Mouse (Mus musculus) olfactory bulb, adult 2 months (tissue): ENCODE data around the gene Galnt9. TPM values are rescaled to one million over a fixed set of nuclear protein-coding genes. Genes with fewer than 3 reads are reported as not detected.

ENCODE experiments used
- H3K27ac ChIP-seq: fragments of 200-500 bp; 2 replicates; pipeline ENCODE4 v1.5.1; 2012; ENCODE audit warnings: low read depth, low read length; ENCODE audit not compliant: insufficient read depth
- H3K4me1 ChIP-seq: fragments of 200-500 bp; 2 replicates; pipeline ENCODE4 v1.6.1; 2012; ENCODE audit warnings: low read length; ENCODE audit not compliant: control insufficient read depth, insufficient read depth
- H3K4me3 ChIP-seq: fragments of 200-500 bp; 2 replicates; pipeline ENCODE4 v1.5.1; 2012; ENCODE audit warnings: mild to moderate bottlenecking, low read depth, low read length, moderate library complexity; ENCODE audit not compliant: insufficient read depth
- CTCF ChIP-seq: fragments of 200-500 bp; IDR thresholded peaks from 2 replicates; pipeline ENCODE4 v1.5.1; 2012; ENCODE audit warnings: low read depth, mild to moderate bottlenecking, low read length, moderate library complexity; ENCODE audit not compliant: insufficient read depth
- POLR2A ChIP-seq: fragments of 200-500 bp; IDR thresholded peaks from 2 replicates; pipeline ENCODE4 v1.6.1; 2012; ENCODE audit warnings: mild to moderate bottlenecking, low read depth, low read length, moderate library complexity; ENCODE audit not compliant: insufficient read depth
- WGBS: fragments of 180-500 bp; shearing (Covaris S2); methylation state at CpG from one replicate; pipeline ENCODE4 v1.1.7; 2018; 5-methylcytosine and 5-hydroxymethylcytosine counted together
- polyA plus RNA-seq: library from polyadenylated mRNA; stranded (reverse); fragments of >200 nt; gene quantifications from 2 replicates; pipeline ENCODE4 v1.2.4, GENCODE M21; 2012; ENCODE audit warnings: low replicate concordance; ENCODE audit not compliant: missing spikeins, insufficient read depth, insufficient read length

Galnt9 gene
- polyA plus RNA-seq, 1 experiment, result not detected

DNA sequence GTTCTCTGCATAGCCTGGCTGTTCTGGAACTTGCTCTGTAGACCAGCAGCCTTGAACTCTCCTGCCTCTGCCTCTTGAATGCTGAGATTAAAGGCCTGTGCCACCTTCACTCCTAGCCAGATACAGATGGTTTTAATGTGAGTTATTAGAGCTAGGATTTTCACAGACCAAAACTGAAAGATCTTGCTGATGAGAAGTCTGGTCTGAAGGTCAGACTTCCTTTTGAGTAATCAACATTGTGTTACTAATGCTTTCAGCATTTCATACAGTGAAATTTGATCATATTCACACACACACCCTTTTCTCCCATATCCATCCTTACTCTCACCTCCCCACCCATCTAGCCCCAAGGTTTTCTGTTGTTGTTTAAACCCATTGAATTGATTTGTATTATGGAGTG, 115.5 kb downstream of the Galnt9 start:
- TF ChIP-seq CTCF (no peak), POLR2A (no peak)
- Histone ChIP-seq H3K4me1 (peaks cover 2% of the 10 kb centered on the region; the same call in 1 of the 2 replicates), H3K4me3 (no peak overlapping the region), H3K27ac (no peak overlapping the region)

DNA sequence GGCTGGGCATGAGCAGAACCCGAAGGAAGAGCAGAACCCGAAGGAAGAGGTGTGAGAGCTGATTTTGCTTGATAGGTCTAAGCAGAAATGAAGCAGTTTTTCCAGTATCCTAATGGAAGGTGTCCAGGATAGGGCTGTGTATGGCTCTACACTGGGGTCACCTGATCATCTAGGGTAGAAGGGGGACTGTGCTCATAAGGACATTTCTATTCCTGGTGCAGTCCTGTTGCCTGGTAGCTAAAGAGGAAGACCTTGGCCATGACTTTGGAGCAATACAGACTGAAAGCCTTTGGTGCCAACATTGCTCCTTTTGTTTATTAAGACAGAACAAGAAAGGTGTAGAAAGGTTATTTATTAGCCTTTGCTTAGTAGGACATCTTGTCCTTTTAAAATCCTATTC, 119.9 kb downstream of the Galnt9 start:
- Histone ChIP-seq H3K4me3 (no peak overlapping the region), H3K27ac (no peak overlapping the region)
- WGBS, result 96% methylated on average over 2 of the region's 2 CpGs

DNA sequence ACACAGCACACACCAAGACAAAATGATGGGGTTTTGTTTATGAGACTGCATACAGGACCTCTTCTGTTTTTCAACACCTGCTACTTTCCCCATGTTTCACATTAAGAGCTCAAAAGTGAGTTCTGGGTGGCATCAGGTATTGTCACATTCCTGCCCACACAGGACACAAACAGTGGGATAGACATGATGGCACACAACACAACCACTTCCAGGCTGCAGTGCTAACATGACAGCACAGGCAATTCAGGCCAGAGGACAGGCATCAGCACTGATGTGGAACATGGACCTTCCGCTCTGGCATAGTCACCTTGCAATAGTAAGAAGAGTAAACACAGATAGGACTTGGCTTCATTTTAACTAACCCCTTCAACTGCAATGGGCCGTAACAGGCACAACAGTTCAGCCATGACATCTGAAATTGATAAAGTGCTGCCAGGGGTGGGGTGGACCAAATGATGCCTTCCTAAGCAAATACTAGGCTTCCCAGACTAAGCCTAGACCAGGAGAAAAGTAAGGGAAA, 120.7 kb downstream of the Galnt9 start:
- Histone ChIP-seq H3K27ac (no peak overlapping the region), H3K4me3 (no peak overlapping the region), H3K4me1 (no peaks in the 10 kb centered on the region)
- WGBS, result 95% methylated on average over 2 of the region's 2 CpGs
- TF ChIP-seq CTCF (no peak), POLR2A (no peak)

More for the DNA sequence above, 119.9 kb downstream of the Galnt9 start:
- TF ChIP-seq POLR2A, result no peak
- TF ChIP-seq CTCF, result no peak
- no peaks in the 10 kb centered on the region for H3K4me1 ChIP-seq

DNA sequence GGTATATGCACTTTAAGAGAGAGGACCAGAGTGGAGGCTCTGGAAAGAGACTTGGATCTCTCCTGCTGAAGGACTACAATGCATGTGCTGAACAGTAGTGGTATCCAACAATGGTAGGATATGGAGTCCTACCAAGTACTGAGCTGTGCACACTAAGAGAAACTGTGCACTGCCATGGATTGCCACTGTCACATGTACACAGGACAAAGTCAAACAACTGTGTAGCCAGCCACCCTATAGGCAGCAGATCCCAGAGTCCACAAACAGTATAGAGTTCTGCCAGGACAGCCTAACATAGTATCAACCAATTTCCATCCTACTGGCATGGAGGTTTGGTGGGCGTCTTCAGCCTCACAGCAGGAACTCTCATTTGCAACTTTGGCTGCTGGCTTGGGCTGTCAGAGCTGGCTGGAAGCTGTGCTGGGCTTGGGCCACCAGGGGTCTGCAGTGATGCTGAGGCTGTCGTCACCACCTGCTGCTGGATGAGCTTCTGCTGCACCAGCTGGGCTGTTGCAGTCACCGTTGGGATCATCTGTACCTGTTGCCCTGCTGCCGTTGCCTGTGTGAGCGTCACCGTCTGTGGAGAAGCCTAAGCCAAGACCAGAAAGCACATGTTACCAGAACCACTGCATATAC, 121.4 kb downstream of the Galnt9 start:
- TF ChIP-seq POLR2A (no peak), CTCF (no peak)
- Histone ChIP-seq H3K27ac (no peak overlapping the region), H3K4me1 (peaks cover 4% of the 10 kb centered on the region; the same call in 1 of the 2 replicates), H3K4me3 (no peak overlapping the region)
- WGBS, result 48% methylated on average over 6 of the region's 6 CpGs

Other genes with a start within 250 kb of the Galnt9 start
- not detected in 2 replicates for gene P2rx2, start 201.1 kb upstream of the Galnt9 start, polyA plus RNA-seq
- gene Lrcol1, start 199.6 kb upstream of the Galnt9 start, polyA plus RNA-seq, result not detected in 2 replicates
- gene Fbrsl1, start 95.9 kb upstream of the Galnt9 start, polyA plus RNA-seq, result not detected in 2 replicates
- gene Noc4l, start 109.1 kb downstream of the Galnt9 start, polyA plus RNA-seq, result not detected in 2 replicates
- not detected in 2 replicates for gene Ddx51, start 109.1 kb downstream of the Galnt9 start, polyA plus RNA-seq
- not detected in 2 replicates for gene Ep400, start 226.4 kb downstream of the Galnt9 start, polyA plus RNA-seq
- not detected in 2 replicates for gene Pus1, start 236.3 kb downstream of the Galnt9 start, polyA plus RNA-seq